Mouse (Mus musculus) midbrain, postnatal 0 days (tissue): ENCODE data around the gene Ift122. TPM values are rescaled to one million over a fixed set of nuclear protein-coding genes. Genes with fewer than 3 reads are reported as not detected.

Source experiments
- ATAC-seq: fragments of 200-750 bp; cut with Nextera tagmentation; 2 replicates; pipeline ENCODE4 v1.8.0; 2017; ENCODE audit warnings: moderate number of reproducible peaks, mild to moderate bottlenecking, moderate TSS enrichment, moderate library complexity; ENCODE audit not compliant: low FRiP score
- DNase-seq: peaks from one replicate; pipeline ENCODE4 v3.0.0-alpha.2; 2015; ENCODE audit warnings: low spot score
- H3K27ac ChIP-seq: fragments of 300-500 bp; sonication (generic); 2 replicates; pipeline ENCODE4 v1.5.1; 2014; ENCODE audit warnings: low read depth, mild to moderate bottlenecking, low read length, mixed read lengths
- H3K27me3 ChIP-seq: fragments of 300-500 bp; sonication (generic); 2 replicates; pipeline ENCODE4 v1.6.1; 2014; ENCODE audit warnings: low read length, control low read depth, mixed read lengths; ENCODE audit not compliant: insufficient read depth
- H3K36me3 ChIP-seq: fragments of 300-500 bp; sonication (generic); 2 replicates; pipeline ENCODE4 v1.6.1; 2014; ENCODE audit warnings: low read length, control low read depth, mixed read lengths; ENCODE audit not compliant: insufficient read depth
- H3K4me1 ChIP-seq: fragments of 300-500 bp; sonication (generic); 2 replicates; pipeline ENCODE4 v1.6.1; 2014; ENCODE audit warnings: mild to moderate bottlenecking, control low read depth, antibody characterized with exemption, low read length, mixed read lengths; ENCODE audit not compliant: insufficient read depth
- H3K4me2 ChIP-seq: fragments of 300-500 bp; sonication (generic); 2 replicates; pipeline ENCODE4 v1.6.1; 2014; ENCODE audit warnings: low read depth, mild to moderate bottlenecking, low read length, mixed read lengths; ENCODE audit not compliant: poor library complexity, severe bottlenecking
- H3K4me3 ChIP-seq: fragments of 300-500 bp; sonication (generic); 2 replicates; pipeline ENCODE4 v1.5.1; 2014; ENCODE audit warnings: low read depth, mild to moderate bottlenecking, low read length, moderate library complexity
- H3K9ac ChIP-seq: fragments of 300-500 bp; sonication (generic); replicated peaks from 2 replicates; pipeline ENCODE4 v1.6.1; 2014; ENCODE audit warnings: mild to moderate bottlenecking, low read length, moderate library complexity, mixed read lengths; ENCODE audit not compliant: poor library complexity, severe bottlenecking
- H3K9me3 ChIP-seq: fragments of 300-500 bp; sonication (generic); 2 replicates; pipeline ENCODE4 v1.6.1; 2016; ENCODE audit warnings: low read length, control low read depth
- CTCF ChIP-seq: IDR thresholded peaks from 2 replicates; pipeline ENCODE4 v1.5.1; 2016; ENCODE audit warnings: antibody characterized with exemption, mild to moderate bottlenecking
- WGBS: fragments of 180-500 bp; shearing (Covaris S2); extraction: QIAGEN DNeasy Blood & Tissue Kit; methylation state at CpG from one replicate; pipeline ENCODE4 v1.1.7; 2014; 5-methylcytosine and 5-hydroxymethylcytosine counted together
- polyA plus RNA-seq: library from polyadenylated mRNA; unstranded; fragments of >200 nt; fragmentation: Nextera tagmentation; extraction: Ambion mirVana; gene quantifications from 2 replicates; pipeline ENCODE4 v1.2.1, GENCODE M21; 2015
- total RNA-seq: library from RNA; depleted of rRNA; stranded (reverse); fragments of >200 nt; gene quantifications from 2 replicates; pipeline ENCODE4 v1.2.3, GENCODE M21; 2014

The Ift122 gene
- total and polyA plus RNA-seq, 2 experiments from 2014 or later: 24.3 to 31.7 TPM

DNA sequence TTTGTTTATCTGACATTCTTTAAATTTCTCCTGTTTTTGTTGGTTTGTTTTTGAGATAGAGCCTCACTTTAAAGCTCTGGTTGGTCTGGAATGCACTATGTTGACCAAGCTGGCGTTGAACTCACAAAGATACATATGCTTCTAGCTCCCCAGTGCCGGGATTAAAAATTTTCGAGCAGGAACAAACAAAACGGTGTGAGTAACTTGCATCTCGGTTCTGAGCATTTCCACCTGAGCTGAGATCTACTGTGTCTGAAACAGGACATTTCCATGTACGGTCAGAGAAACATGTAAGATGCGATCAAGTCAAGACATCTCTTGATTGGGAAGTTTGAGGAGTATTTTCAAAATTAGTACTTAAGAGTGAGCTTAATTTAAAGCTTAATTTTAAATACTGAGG is 715 bp downstream of the Ift122 start:
- TF ChIP-seq CTCF: no peak
- Histone ChIP-seq H3K27ac (peak overlapping the region; percentile 70), H3K9me3 (no peaks in the 10 kb centered on the region), H3K4me3 (peak overlapping the region; percentile 56), H3K36me3 (no peaks in the 10 kb centered on the region), H3K4me1 (no peaks in the 10 kb centered on the region), H3K9ac (peak overlapping the region; percentile 25), H3K4me2 (peak overlapping the region; percentile 48), H3K27me3 (no peaks in the 10 kb centered on the region)
- DNase-seq (no peak), ATAC-seq (no peak)
- WGBS: 40% methylated on average over 7 of the region's 7 CpGs

DNA sequence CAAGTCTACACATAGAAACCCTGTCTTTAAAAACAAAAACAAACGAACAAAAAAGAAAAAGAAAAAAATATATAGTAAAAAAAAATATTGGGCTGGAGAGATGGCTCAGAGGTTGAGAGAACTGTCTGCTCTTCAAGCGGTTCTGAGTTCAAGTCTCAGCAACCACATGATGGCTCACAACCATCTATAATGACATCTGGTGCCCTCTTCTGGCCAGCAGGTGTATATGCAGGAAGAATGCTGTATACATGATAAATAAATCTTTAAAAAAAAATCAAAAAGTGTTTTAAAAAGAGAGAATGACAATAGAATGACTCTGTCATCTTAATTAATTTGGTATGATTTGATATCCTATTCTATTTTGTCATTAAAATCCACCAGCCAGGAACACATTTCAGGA is 1.2 kb downstream of the Ift122 start:
- H3K4me3 ChIP-seq: no peak overlapping the region
- no peak overlapping the region for H3K9ac ChIP-seq
- no peaks in the 10 kb centered on the region for H3K4me1 ChIP-seq
- H3K9me3 ChIP-seq: no peaks in the 10 kb centered on the region
- no peak overlapping the region for H3K4me2 ChIP-seq
- no peak for DNase-seq
- H3K27me3 ChIP-seq: no peaks in the 10 kb centered on the region
- 65% methylated on average over 2 of the region's 2 CpGs for WGBS
- no peaks in the 10 kb centered on the region for H3K36me3 ChIP-seq
- no peak overlapping the region for H3K27ac ChIP-seq
- peak; percentile 61 for TF ChIP-seq CTCF
- no peak for ATAC-seq

DNA sequence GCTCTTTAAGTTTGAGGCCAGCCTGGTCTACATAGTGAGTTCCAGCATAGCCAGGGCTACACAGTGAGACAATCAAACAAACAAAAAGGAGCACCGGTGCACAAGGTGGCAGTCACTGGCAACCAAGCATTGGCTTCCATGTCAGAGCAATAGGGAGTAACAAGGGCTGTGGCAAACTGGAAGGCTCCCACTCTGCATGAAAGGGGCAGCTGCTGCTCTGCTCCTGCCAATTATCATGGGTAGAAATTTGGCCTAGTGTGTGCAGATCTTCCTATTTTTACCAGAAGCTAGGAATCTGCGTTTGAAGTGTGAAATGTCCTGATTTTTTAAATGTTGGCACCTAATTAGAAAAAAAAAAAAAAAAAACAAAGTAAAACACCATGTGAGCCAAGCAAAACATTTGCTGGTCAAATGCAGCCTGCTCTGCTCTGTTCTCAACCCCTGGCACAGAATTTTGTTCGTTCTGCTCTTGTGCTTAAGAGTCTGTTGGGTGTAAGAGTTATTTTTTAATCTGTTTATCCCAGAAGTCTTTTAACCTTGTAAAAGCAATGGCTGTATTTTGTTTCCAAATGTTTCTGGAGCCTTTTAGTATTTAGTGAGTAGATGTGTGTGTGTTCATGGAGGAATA is 2.6 kb downstream of the Ift122 start:
- Histone ChIP-seq H3K4me3 (no peak overlapping the region), H3K9ac (no peak overlapping the region), H3K9me3 (no peaks in the 10 kb centered on the region), H3K27me3 (no peaks in the 10 kb centered on the region), H3K4me1 (no peaks in the 10 kb centered on the region), H3K27ac (no peak overlapping the region), H3K4me2 (no peak overlapping the region), H3K36me3 (no peaks in the 10 kb centered on the region)
- TF ChIP-seq CTCF: no peak
- DNase-seq (no peak), ATAC-seq (no peak)
- WGBS: 74% methylated on average over 3 of the region's 3 CpGs

DNA sequence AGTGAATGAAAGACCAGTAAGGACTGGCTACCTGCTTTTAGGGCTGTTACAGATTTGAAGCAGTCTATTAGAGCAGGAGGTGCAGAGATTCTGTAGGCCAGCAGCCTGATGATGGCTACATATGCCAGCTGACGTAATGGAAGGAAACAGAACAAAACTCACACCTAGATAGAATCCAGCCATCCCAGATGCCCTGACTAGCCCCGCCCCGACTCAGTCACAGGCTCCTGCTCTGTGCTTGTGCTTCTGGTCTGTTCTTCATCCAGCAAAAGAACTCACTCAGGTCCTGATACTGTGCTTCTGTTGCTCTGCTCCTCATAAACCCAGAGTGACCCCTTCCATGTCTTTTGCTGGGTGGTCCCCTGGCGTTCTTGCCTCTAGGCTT is 3.1 kb downstream of the Ift122 start:
- Histone ChIP-seq H3K4me3 (no peak overlapping the region), H3K9me3 (no peaks in the 10 kb centered on the region), H3K27me3 (no peaks in the 10 kb centered on the region), H3K4me2 (no peak overlapping the region), H3K27ac (no peak overlapping the region), H3K4me1 (no peaks in the 10 kb centered on the region), H3K9ac (no peak overlapping the region; the same call in 1 of the 2 replicates), H3K36me3 (no peaks in the 10 kb centered on the region)
- 82% methylated on average over 4 of the region's 4 CpGs for WGBS
- DNase-seq: no peak
- no peak for TF ChIP-seq CTCF
- no peak for ATAC-seq

DNA sequence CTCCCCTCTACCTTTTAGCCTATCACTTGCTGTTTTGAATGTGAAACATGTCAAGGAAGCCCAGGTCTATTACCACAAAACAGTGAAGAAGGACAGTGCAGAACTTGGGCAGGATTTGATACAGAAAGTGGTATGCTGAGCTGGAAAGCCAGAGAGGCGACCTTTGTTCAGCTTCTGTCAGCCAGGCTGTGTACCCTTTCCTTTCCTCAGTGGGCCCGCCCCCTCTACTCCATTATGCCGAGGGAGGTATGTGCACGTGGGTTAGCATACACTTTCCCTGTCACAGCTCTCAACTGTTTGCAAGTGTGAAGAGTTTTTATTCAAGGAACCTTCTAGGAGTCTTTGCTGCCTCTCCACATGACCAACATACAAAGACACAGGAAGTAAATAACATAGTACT is 6.0 kb downstream of the Ift122 start:
- no peak for ATAC-seq
- no peak for DNase-seq
- Histone ChIP-seq H3K4me2 (no peak overlapping the region), H3K4me3 (no peak overlapping the region), H3K36me3 (peaks cover 10% of the 10 kb centered on the region; the same call in 1 of the 2 replicates), H3K9me3 (no peaks in the 10 kb centered on the region), H3K4me1 (no peaks in the 10 kb centered on the region), H3K9ac (no peak overlapping the region), H3K27me3 (no peaks in the 10 kb centered on the region), H3K27ac (no peak overlapping the region)
- no peak for TF ChIP-seq CTCF
- 62% methylated on average over 4 of the region's 4 CpGs for WGBS

DNA sequence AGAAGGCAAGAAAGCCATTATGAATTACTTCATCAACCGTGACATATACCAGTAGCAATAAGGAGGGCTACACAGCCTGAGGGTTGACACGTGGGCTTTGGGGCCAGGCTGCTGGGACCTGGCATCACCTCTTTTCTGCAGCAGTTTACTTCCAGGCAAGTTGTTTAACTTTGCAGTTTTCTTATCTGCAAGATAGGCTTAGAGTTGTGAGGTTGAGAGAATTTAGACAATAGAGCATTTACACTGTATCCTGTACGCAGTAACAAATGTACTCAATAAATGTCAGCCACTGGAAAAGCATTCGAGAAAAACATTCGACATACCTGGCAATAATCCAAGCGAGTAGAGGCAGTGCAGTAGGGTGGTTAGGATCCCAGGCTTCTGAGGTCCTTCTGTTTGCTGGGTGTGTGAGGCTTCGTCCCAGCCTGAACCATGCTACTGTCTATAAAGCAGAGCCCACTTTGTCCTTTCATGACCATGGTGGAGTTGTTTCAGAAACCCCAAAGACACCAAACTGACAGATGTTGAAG is 6.8 kb downstream of the Ift122 start:
- Histone ChIP-seq H3K4me2 (no peak overlapping the region), H3K4me3 (no peak overlapping the region), H3K27ac (no peak overlapping the region), H3K36me3 (peaks cover 12% of the 10 kb centered on the region; the same call in 1 of the 2 replicates), H3K27me3 (no peaks in the 10 kb centered on the region), H3K9ac (no peak overlapping the region), H3K9me3 (no peaks in the 10 kb centered on the region), H3K4me1 (no peaks in the 10 kb centered on the region)
- no peak for TF ChIP-seq CTCF
- no peak for ATAC-seq
- DNase-seq: no peak
- WGBS: 80% methylated on average over 7 of the region's 7 CpGs
